Mouse (Mus musculus) forebrain, embryonic 15.5 days (tissue): ENCODE results near the gene Tppp3. TPM values are rescaled to one million over a fixed set of nuclear protein-coding genes. Genes with fewer than 3 reads are reported as not detected.
A peak's percentile ranks its signal among the peaks of the same experiment; 100 is the strongest.

Source experiments
- ATAC-seq: fragments of 200-750 bp; cut with Nextera tagmentation; replicated peaks from 2 replicates; pipeline ENCODE4 v1.8.0; 2017; ENCODE audit warnings: mild to moderate bottlenecking, moderate TSS enrichment, moderate library complexity
- H3K27ac ChIP-seq: fragments of 300-500 bp; sonication (generic); replicated peaks from 2 replicates; pipeline ENCODE4 v1.5.1; 2015; ENCODE audit warnings: mild to moderate bottlenecking, inconsistent platforms
- H3K27me3 ChIP-seq: fragments of 300-500 bp; sonication (generic); 2 replicates; pipeline ENCODE4 v1.6.1; 2015; ENCODE audit warnings: inconsistent platforms
- H3K36me3 ChIP-seq: fragments of 300-500 bp; sonication (generic); 2 replicates; pipeline ENCODE4 v1.6.1; 2015; ENCODE audit warnings: mild to moderate bottlenecking, inconsistent platforms
- H3K4me1 ChIP-seq: fragments of 300-500 bp; sonication (generic); 2 replicates; pipeline ENCODE4 v1.6.1; 2015; ENCODE audit warnings: inconsistent platforms
- H3K4me2 ChIP-seq: fragments of 300-500 bp; sonication (generic); replicated peaks from 2 replicates; pipeline ENCODE4 v1.6.1; 2015; ENCODE audit warnings: mild to moderate bottlenecking, inconsistent platforms
- H3K4me3 ChIP-seq: fragments of 300-500 bp; sonication (generic); 2 replicates; pipeline ENCODE4 v1.5.1; 2015; ENCODE audit warnings: mild to moderate bottlenecking, inconsistent platforms
- H3K9ac ChIP-seq: fragments of 300-500 bp; sonication (generic); replicated peaks from 2 replicates; pipeline ENCODE4 v1.6.1; 2015; ENCODE audit warnings: mild to moderate bottlenecking, inconsistent platforms
- H3K9me3 ChIP-seq: fragments of 300-500 bp; sonication (generic); 2 replicates; pipeline ENCODE4 v1.6.1; 2016; ENCODE audit warnings: inconsistent platforms
- WGBS: fragments of 180-500 bp; shearing (Covaris S2); methylation state at CpG from one replicate; pipeline ENCODE4 v1.1.7; 2015; ENCODE audit warnings: mixed read lengths; 5-methylcytosine and 5-hydroxymethylcytosine counted together
- polyA plus RNA-seq: library from polyadenylated mRNA; unstranded; fragments of >200 nt; fragmentation: Nextera tagmentation; extraction: Ambion mirVana; gene quantifications from 2 replicates; pipeline ENCODE4 v1.2.1, GENCODE M21; 2015

Tppp3 gene
- polyA plus RNA-seq = 35.1 and 54.8 TPM in 2 replicates

DNA sequence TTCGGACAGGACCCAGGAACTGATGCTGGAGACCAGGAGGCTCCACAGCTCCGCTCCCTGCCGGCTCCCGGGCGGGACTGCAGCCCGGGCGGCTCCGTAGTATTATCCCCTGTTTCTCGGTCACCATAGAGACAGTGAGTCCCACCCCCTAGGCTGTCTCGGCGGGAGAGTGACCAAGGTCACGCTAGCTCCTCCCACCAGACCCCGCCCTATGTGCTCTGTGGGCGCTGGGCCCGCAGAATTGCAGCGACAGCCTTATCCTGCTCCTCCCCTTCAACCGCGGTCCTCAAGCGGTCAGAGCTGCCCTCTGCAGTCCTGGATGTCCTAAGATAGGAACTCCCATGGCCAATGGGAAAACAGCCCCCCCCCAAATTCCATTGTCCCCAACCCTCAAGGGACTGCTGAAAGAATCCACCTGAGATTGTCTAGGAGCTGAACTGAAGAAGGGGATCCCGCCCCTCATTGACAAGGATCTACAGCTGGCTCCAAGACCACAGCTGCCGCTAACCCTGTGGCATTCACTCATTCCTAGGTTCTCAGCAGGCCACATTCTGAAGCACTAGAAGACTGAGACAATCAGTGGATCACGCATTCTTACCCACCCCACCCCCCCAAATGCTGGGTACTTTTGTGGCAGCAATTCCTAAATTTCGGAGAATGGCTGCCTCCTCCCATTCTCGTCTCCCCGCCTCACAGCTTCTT is at the start of gene Tppp3:
Tppp3 (minus strand) TSS at position 213 of the 702 bp plus-strand sequence.
- WGBS = 8% methylated on average over 25 of the region's 25 CpGs
- H3K4me3 ChIP-seq = peak within 1 kb of the TSS; percentile 40
- H3K9me3 ChIP-seq = no peaks in the 10 kb centered on the region
- H3K9ac ChIP-seq = peak within 1 kb of the TSS; percentile 37
- H3K4me2 ChIP-seq = peak within 1 kb of the TSS; percentile 63
- H3K27me3 ChIP-seq = peaks cover 7% of the 10 kb centered on the region; the same call in 1 of the 2 replicates
- H3K4me1 ChIP-seq = peaks cover 64% of the 10 kb centered on the region
- H3K36me3 ChIP-seq = 0 out of 2 replicates have a peak, but pooled peaks cover 3% of the 10 kb centered on the region
- H3K27ac ChIP-seq = peak within 1 kb of the TSS; percentile 15; the same call in 1 of the 2 replicates
- peak; percentile 84 for ATAC-seq

DNA sequence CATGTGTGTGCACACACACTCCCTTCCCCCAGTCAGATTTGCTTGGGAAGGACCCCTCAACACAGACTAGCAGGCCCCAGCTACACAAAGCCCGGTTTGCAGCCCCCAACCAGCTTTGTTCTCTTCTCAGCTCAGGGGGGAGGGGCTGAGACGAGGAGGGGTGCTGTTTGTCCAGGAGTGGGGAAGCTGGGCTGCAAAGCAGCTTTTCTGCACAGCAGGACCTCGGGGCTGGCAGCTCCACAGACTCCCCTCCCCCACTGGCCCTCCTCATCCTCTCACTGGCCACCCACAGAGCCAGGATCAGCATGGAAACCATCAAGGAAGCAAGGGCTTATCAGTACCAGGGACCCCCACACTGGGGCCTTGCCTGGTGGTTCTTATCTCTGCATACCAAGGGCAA is 49.7 kb upstream of the Tppp3 start:
- H3K27me3 ChIP-seq = peaks cover 14% of the 10 kb centered on the region
- peaks cover 15% of the 10 kb centered on the region for H3K4me1 ChIP-seq
- WGBS = 0% methylated on average over 3 of the region's 3 CpGs
- no peak overlapping the region for H3K4me3 ChIP-seq
- no peak overlapping the region for H3K4me2 ChIP-seq
- ATAC-seq = no peak
- H3K9ac ChIP-seq = no peak overlapping the region
- no peak overlapping the region for H3K27ac ChIP-seq
- H3K9me3 ChIP-seq = no peaks in the 10 kb centered on the region
- H3K36me3 ChIP-seq = peaks cover 18% of the 10 kb centered on the region

DNA sequence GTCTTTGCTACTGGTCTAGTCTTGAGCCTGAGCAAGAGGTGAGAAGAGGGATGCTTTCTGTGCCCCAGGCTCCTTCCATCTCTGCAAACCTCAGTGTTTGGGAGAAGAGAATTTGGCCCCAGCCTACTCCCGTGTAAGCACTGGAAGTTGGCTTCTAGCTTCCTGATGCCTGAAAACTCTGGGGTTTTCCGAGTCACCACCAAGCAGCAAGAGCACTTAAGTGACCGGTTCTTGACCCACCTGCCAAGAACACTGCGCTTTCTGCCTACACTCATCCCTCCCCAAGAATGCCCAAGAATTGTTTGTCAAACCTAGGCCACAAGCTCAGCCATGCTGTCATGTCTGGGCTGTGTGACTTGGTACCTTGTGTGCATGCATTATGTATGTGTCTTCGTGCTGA is 49.2 kb upstream of the Tppp3 start:
- peaks cover 16% of the 10 kb centered on the region for H3K4me1 ChIP-seq
- no peaks in the 10 kb centered on the region for H3K9me3 ChIP-seq
- no peak for ATAC-seq
- H3K36me3 ChIP-seq = peaks cover 18% of the 10 kb centered on the region
- 29% methylated on average over 5 of the region's 5 CpGs for WGBS
- H3K27me3 ChIP-seq = peaks cover 14% of the 10 kb centered on the region
- H3K4me3 ChIP-seq = no peak overlapping the region
- no peak overlapping the region for H3K27ac ChIP-seq
- no peak overlapping the region for H3K9ac ChIP-seq
- H3K4me2 ChIP-seq = no peak overlapping the region

DNA sequence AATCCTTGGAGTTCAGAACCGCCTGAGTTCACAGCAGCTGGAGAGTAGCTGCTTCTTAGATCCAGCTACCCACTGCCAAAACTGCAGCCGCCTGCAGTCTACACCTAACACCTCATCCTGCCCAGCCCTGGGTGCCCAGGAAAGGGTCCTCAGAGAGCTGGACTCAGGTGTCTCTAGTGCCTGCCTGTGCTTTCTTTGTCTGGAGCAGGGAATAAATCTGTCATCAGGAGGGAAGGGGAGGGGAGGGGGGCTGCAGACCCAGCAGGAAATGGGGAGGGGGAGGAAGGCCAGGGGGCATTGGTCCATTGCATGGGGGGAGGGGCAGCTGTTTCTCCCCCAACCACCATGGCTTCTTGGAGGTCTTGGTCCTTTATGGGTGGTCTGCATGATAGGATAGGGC is 48.3 kb upstream of the Tppp3 start:
- 11% methylated on average over 2 of the region's 2 CpGs for WGBS

DNA sequence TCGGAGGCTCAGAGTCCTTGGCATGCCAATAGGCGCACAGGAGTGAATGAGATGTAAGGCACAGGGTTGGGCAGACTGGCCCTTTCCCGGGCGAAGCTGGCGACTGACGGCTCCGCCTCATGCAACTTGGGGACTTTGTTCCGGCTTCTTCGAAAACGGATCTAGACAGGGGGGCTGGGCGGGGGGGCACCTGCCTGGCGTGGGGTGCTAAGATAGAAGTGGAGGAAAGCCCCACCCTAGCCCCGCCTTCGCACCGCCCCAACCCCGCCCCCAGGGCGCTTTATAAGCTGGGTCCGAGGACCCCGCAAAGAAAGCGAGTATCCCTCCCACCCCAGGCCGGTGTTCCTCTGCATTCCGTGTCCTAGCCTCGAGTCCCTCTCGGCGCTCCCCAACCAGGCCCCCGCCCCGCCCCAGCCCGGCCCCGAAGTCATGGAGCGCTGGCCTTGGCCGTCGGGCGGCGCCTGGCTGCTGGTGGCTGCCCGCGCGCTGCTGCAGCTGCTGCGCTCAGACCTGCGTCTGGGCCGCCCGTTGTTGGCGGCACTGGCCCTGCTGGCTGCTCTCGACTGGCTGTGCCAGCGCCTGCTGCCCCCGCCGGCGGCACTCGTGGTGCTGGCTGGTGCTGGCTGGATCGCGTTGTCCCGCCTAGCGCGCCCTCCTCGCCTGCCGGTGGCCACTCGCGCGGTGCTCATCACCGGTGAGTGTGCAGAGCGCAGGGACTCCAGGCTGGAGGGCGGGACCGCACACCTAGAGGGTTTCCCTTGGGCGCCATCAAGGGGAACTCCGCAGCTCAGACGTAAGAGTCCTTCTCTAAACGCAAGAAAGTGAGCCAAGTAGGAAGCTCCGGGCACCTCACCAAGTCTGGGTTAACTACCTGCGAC is 47.3 kb upstream of the Tppp3 start, which contains the start of gene Hsd11b2:
Hsd11b2 (plus strand) TSS at position 320 of the 878 bp plus-strand sequence.
- no peak within 1 kb of the TSS for H3K27ac ChIP-seq
- peak within 1 kb of the TSS; percentile 45 for H3K9ac ChIP-seq
- no peaks in the 10 kb centered on the region for H3K9me3 ChIP-seq
- WGBS = under 1% methylated on average over 68 of the region's 68 CpGs
- H3K4me1 ChIP-seq = peaks cover 16% of the 10 kb centered on the region
- H3K4me3 ChIP-seq = peak within 1 kb of the TSS; percentile 47
- H3K27me3 ChIP-seq = peaks cover 14% of the 10 kb centered on the region
- peak within 1 kb of the TSS; percentile 91 for H3K4me2 ChIP-seq
- peak; percentile 68 for ATAC-seq
- H3K36me3 ChIP-seq = peaks cover 6% of the 10 kb centered on the region; the same call in 1 of the 2 replicates

More for the DNA sequence above, 48.3 kb upstream of the Tppp3 start:
- H3K9ac ChIP-seq = no peak overlapping the region
- no peaks in the 10 kb centered on the region for H3K9me3 ChIP-seq
- no peak overlapping the region for H3K27ac ChIP-seq
- peaks cover 9% of the 10 kb centered on the region; the same call in 1 of the 2 replicates for H3K36me3 ChIP-seq
- no peak overlapping the region for H3K4me3 ChIP-seq
- no peak for ATAC-seq
- no peak overlapping the region for H3K4me2 ChIP-seq
- H3K4me1 ChIP-seq = peaks cover 16% of the 10 kb centered on the region
- H3K27me3 ChIP-seq = peaks cover 14% of the 10 kb centered on the region

DNA sequence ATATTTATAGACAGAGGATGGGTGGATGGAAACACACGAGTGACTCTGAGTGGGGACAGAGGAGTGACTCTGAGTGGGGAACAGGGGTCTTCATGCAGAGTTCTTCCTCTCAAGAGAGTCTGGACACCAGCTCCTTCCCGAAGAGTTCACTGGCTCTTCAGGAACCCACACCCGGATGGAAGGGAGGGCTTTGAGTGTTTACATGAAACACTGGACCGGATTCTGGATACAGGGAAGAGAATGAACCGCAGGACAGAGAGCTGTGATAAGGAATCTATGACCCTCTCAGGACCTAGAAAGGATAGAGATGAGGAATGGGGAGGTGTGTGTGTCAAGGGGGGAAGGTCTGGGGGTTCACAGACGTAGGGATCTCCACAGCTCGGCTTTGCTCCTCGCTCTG is 46.0 kb upstream of the Tppp3 start:
- Histone ChIP-seq H3K27ac (no peak overlapping the region), H3K27me3 (peaks cover 14% of the 10 kb centered on the region), H3K4me1 (peaks cover 16% of the 10 kb centered on the region), H3K4me2 (no peak overlapping the region), H3K4me3 (no peak overlapping the region), H3K9ac (no peak overlapping the region), H3K36me3 (no peaks in the 10 kb centered on the region; the same call in 1 of the 2 replicates), H3K9me3 (no peaks in the 10 kb centered on the region)
- ATAC-seq = no peak
- 41% methylated on average over 8 of the region's 8 CpGs for WGBS

DNA sequence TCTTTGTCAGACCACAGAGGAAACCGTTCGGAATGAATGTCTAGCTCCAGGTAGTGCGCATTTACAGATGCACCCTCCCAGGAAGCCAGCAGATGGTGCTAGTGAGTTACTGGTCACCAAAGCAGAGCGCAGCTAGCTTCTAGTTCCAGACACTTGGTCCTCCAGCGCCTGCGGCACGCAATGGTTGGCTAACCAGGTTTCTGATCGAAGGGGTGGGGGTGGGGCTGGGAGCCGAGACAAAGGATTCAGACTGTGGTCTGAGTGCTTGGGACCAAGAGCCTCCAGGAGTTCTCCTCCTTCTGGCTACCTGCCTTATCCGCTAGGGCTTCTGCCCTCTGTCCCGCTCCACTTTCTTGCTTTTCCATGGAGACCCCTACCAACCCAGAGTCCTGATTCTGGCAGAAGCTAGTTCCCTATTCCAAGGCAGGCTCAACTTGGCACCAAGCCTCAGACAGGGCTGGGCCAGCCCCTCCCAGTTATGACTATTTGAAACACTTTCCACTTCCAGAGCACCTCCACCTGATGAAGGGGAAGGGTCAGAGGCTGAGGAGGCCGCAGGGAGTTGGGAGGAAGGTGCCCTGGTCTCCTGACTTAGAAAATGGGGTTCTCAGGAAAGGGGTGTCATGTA is 44.8 kb upstream of the Tppp3 start:
- WGBS = 11% methylated on average over 12 of the region's 12 CpGs
- Histone ChIP-seq H3K27me3 (peaks cover 14% of the 10 kb centered on the region), H3K9ac (no peak overlapping the region), H3K4me3 (no peak overlapping the region), H3K4me2 (peak overlapping the region; percentile 40), H3K4me1 (peaks cover 16% of the 10 kb centered on the region), H3K36me3 (no peaks in the 10 kb centered on the region), H3K27ac (no peak overlapping the region), H3K9me3 (no peaks in the 10 kb centered on the region)
- ATAC-seq = peak; percentile 42

DNA sequence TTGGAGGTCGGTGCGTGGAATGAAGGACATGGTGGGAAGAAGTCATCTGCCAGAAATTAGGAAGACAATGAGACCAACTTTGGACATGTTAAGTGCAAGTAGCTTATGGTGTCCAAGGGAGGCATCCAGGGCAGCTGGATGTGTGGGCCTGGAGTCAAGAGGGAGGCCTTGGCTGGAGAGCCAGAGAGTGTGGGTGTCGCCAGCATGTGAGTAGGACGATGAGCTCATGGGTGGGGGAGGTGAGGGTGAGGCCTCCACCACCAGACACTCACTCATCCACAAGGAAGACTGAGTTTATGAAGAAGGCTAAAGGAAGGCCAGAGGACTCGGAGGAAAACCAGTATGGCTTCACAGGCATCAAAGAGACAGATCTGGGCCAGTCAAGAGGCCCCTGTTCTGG is 43.3 kb upstream of the Tppp3 start:
- peaks cover 16% of the 10 kb centered on the region for H3K4me1 ChIP-seq
- ATAC-seq = no peak
- H3K27me3 ChIP-seq = peaks cover 12% of the 10 kb centered on the region
- WGBS = 77% methylated on average over 5 of the region's 5 CpGs
- H3K9ac ChIP-seq = no peak overlapping the region
- H3K36me3 ChIP-seq = no peaks in the 10 kb centered on the region
- H3K27ac ChIP-seq = no peak overlapping the region
- H3K4me3 ChIP-seq = no peak overlapping the region
- no peaks in the 10 kb centered on the region for H3K9me3 ChIP-seq
- no peak overlapping the region for H3K4me2 ChIP-seq

DNA sequence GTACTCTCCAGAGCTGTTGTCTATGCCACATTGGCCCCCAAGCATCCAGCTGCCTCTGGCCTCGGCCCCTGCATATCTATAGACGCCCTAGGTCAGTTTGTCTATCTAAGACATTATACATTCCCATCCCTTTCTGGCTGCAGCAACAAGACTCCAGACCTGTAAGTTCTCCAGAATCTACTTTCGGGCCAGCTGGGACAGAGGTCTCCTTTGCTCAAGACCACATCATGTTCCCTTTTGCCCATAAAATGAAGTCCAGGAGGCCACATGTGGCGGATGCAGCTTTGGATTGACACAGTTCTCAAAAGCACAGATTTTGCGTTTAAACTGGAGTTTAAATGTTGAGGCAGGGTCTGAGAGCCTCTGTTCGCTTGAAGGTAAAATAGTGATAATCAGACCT is 42.9 kb upstream of the Tppp3 start:
- H3K4me2 ChIP-seq = no peak overlapping the region
- no peaks in the 10 kb centered on the region for H3K36me3 ChIP-seq
- no peak overlapping the region for H3K4me3 ChIP-seq
- no peak for ATAC-seq
- H3K9me3 ChIP-seq = no peaks in the 10 kb centered on the region
- H3K4me1 ChIP-seq = peaks cover 16% of the 10 kb centered on the region
- no peak overlapping the region for H3K27ac ChIP-seq
- peaks cover 8% of the 10 kb centered on the region for H3K27me3 ChIP-seq
- WGBS = 91% methylated on average over 6 of the region's 6 CpGs
- no peak overlapping the region for H3K9ac ChIP-seq

DNA sequence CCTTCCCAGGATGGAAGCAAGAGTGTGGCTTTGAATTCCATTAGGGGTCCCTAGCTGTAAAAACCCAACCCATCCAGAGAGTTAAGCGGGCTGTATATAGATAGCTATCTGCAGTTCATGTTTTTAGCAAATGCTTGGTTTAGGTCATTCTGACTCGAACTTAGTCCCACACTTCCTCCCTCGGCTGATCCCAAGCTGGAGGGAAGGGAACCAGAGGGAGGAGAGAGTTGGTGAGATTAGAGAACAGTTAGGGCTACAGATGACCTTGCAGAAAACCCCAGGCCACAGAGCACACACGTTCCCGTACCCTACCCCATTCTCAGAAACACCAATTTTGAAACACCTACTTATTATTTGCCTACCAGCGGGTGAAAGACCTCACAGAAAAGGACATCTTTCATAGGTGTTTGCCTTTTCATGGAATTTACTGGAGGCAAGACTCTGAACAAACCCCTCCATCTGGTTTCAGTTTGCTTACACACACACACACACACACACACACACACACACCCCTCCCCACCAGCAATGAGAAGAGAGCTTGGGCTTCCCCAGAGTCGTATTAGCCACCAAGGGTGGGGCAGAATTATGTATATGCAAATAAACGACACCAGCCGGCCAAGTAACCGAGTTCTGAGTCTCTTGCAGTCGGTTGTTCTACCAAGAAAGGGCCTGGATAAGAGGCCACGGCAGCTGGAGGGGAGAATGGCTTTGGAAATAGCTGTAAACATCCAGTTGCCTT is 38.8 kb upstream of the Tppp3 start:
- Histone ChIP-seq H3K9ac (no peak overlapping the region), H3K27ac (no peak overlapping the region), H3K4me3 (no peak overlapping the region), H3K4me2 (no peak overlapping the region), H3K36me3 (no peaks in the 10 kb centered on the region), H3K27me3 (no peaks in the 10 kb centered on the region), H3K4me1 (no peaks in the 10 kb centered on the region), H3K9me3 (no peaks in the 10 kb centered on the region)
- 57% methylated on average over 12 of the region's 12 CpGs for WGBS
- ATAC-seq = no peak

DNA sequence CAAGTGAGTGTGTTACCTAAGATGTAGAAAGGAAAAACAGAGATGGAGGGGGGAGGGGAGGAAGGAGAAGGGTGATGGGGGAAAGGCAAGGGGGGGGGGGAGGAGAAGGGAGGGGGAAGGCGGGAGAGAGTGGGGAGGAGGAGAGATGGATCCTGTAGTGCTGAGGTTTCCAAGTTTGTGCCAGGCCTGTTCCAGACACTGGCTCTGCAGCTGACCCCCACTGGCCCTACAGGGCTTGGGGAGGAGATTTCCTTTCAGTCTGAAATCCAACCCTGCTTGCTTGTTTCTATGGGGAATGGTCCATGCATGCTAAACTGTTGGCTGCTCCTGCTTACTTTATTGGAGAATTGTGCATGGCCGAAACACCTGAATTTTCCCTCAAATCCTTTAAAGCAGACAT is 37.4 kb upstream of the Tppp3 start:
- Histone ChIP-seq H3K27me3 (no peaks in the 10 kb centered on the region), H3K4me1 (no peaks in the 10 kb centered on the region), H3K9ac (no peak overlapping the region), H3K4me2 (no peak overlapping the region), H3K4me3 (no peak overlapping the region), H3K9me3 (no peaks in the 10 kb centered on the region), H3K36me3 (no peaks in the 10 kb centered on the region), H3K27ac (no peak overlapping the region)
- WGBS = 53% methylated on average over 1 of the region's 2 CpGs
- ATAC-seq = no peak
